Mouse (Mus musculus) forelimb bud, embryonic 11.5 days (tissue): ENCODE data around the gene Dad1.
"Not testable (repeated sequence)": the region's sequence is repeated elsewhere in the genome, so short reads cannot be mapped to it uniquely, and the experiment has no call there.

Experiments
- DNase-seq: peaks from one replicate; pipeline ENCODE4 v3.0.0-alpha.2; 2012; ENCODE audit warnings: low read depth, low spot score

The Dad1 gene

DNA sequence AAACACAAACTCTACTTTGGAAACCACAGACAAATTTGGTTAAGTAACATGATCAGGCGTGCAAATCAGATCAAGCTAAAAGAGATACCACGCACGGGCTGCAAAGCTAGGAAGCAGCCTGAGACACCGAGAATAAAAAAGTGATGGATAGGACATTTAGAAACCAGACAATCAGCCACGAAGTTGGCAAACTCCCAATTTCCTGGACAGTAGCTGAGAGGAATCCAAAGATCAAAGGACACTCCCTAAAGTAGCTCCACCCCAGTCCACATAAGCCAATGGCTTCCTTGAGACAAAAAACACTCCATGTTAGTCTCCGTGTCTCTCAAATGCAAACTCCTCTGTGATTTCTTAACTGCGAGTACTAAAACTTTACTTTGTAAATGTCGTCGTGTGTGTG is 4.6 kb downstream of the Dad1 start:
- DNase-seq, result no peak

DNA sequence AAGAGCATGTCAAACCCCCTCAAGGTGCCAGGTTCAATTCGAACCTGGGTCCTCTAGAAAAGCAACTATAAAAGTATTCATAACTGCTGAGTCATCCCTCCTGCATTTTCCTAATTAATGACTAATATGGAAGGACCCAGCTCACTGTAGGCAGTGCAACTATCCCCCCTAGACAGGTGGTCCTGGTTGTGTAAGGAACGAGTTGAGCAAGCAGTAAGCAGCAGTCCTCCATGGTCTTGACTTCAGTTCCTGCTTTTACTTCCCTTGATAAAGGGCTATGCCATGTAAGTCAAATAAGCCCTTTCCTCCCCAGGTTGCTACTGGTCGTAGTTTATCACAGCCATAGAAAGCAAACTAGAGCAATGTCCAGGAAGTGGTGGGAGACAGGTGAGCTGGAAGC is 7.7 kb downstream of the Dad1 start:
- DNase-seq, result no peak

- no peak for DNase-seq
Observed at GRCm38 (mm10) chr14:54244183-54244582, 9.7 kb downstream of the Dad1 start.

DNA sequence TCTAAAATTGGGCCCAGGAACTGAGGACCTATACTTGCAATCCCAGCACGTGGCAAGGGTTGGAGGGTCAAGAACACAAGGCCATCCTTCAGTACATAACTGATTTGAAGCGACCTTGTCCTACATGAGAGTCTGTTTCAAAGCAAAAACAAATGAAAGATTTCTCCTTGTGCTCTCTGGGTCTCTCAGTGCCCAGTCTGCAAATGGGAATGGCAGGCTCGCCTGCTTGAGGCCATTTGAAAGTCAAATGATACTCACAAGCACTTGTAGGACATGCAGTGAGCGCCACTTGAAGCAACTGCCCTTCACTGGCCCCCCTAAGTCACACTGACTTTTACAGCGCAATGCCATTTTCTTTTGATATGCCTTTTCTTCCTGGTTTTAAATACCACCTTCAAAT is 13.4 kb downstream of the Dad1 start:
- no peak for DNase-seq

GRCm38 (mm10) chr14:54239002-54239736 is 14.7 kb downstream of the Dad1 start:
- DNase-seq, result peak; percentile 79

DNA sequence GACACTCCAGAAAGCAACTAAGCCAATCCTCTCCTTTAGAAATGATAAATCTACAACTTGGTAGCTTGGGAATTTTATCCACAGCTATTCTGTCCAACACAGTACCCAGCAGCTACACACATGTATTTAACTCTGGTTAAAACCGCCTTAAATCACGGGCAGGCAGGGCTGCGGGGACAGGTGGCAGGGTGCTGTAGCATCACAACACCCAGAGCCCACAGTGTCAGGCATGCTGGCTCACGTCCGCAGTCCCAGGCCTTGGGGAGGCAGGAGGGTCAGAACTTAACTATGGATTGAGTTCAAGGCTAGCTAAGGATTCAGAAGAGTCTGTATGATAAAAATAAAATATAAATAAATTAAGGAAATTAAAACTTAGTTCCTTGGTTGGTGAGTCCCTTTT is 17.0 kb downstream of the Dad1 start:
- DNase-seq, result no peak

GRCm38 (mm10) chr14:54235825-54236540 is 17.9 kb downstream of the Dad1 start:
- no peak for DNase-seq

DNA sequence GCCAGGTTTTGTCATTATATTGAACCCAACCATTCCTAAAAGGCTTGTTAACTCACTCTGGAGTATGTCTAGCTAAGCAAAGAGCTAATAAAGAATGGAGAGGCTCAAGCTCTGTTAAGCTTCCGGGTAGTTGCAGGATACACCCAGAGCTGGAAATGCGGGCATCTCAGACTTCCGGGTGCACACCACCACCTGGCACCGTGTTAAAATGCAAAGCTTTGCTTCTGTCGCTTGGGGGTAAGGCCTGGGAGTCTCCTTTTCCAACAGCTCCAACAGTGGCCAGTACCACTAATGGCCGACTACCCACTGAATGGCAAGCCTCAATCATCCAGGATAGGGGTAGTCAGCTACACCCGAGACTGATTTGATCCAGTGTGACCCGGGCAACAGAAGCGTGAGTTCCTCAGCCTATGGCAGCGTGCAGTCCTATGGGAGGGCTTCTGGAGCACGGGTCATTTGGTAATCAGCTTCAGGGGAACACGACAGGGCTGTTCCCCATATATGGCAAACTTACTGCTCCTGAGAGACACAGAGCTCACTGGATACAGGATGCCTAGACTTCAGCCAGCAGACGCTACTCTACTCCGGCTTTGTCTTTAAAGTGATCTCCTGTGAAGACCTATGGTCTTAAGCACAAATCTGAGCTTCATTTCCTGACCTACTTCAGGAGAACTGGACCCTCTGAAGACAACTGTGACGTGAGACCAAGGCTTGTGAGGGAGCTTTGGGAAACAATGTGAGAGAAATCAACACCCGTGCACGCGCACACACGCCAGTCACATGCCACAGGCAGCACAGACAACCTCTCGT is 19.5 kb downstream of the Dad1 start:
- no peak for DNase-seq

DNA sequence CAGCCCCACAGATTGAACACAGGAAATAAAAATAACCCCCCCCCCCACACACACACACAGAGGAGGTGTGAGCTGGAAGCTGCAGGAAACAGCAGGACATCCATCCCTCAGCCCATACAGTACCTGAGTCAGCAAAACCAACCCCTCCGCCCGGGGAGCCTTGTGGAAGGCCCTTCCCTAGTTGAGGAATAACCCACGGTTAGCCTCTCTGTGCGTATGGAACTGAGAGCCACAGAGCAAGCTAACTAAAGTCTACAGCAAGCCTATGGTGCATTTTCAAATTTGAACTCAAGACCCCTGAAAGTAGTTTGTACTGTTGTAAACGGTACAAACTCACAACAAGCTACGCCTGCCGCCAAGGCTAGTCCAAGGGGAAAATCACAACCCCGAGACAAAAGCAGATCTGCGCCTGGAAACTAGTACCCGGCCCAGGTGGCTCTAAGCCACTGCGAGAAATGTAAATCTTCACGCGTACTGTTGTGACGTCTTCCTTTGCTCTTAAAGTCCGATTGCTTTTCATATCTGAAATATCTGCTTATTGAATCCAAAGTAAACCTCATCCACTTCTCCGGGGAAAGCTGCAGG is 20.3 kb downstream of the Dad1 start:
- DNase-seq, result no peak

GRCm38 (mm10) chr14:54232811-54233558 is 20.9 kb downstream of the Dad1 start:
- DNase-seq, result no peak

DNA sequence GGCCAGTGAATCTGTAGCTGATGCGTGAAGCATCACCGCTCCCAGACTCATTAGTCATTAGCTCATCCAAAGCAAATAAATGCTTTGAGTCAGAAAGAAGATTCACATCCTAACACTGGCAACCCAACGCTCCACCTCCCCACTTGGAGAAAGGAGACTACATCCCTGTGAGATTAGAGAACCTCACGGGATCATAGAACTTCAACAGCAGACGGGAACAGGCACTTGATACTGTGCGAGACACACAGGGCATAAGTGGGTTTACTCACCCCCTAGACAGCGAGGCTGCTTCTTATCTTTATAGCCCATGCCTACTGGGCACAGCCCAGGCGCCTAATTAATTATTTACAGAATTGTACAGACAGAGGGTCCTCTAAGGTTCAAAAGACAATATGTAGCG is 21.8 kb downstream of the Dad1 start:
- DNase-seq, result no peak

- no peak for DNase-seq
Observed at GRCm38 (mm10) chr14:54231176-54231956, 22.5 kb downstream of the Dad1 start.

GRCm38 (mm10) chr14:54230638-54231150 is 23.2 kb downstream of the Dad1 start:
- DNase-seq, result no peak

DNA sequence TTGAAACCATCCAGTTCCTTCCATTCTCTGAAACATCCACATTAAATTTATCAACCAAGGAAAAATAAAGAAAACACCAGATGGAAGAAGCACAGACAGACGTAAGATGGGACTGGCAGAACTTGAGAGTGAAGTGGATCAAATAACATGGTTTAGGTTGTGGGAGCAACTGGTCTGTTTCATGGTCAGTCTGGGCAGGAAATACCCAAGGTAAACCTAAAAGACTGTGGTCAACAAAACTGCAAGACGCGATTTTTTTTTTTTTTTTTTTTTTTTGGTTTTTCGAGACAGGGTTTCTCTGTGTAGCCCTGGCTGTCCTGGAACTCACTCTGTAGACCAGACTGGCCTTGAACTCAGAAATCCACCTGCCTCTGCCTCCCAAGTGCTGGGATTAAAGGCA is 24.1 kb downstream of the Dad1 start:
- not testable (repeated sequence) for DNase-seq

- DNase-seq, result no peak
Observed at GRCm38 (mm10) chr14:54228933-54229713, 24.8 kb downstream of the Dad1 start.

GRCm38 (mm10) chr14:54228501-54228900 is 25.4 kb downstream of the Dad1 start:
- no peak for DNase-seq

DNA sequence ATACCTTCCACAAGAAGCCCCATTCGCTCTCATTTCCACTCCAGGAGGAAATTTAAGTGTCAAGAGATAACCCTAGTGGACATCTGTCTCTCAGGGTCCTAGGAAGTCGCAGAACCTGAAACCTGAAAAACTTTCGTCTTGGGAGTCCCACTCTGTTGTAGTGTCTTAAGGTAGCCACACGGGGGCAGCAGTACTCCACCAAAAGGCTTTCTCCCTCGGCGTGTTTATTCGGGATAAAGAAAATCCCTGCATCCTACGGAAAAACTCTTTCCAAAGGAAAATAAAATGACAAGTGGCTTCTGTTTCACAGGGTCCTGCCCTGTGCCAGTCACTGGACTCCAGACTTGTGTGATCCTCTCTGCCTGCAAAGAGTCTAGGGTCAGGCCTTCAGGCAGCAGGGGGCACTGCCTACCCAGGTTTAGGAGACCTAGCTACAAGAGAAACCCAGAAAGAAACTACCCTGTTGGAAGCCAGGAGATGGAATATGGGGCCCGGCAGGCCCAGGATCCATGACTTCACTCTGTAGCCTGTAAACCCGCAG is 25.9 kb downstream of the Dad1 start:
- DNase-seq, result peak; percentile 78

DNA sequence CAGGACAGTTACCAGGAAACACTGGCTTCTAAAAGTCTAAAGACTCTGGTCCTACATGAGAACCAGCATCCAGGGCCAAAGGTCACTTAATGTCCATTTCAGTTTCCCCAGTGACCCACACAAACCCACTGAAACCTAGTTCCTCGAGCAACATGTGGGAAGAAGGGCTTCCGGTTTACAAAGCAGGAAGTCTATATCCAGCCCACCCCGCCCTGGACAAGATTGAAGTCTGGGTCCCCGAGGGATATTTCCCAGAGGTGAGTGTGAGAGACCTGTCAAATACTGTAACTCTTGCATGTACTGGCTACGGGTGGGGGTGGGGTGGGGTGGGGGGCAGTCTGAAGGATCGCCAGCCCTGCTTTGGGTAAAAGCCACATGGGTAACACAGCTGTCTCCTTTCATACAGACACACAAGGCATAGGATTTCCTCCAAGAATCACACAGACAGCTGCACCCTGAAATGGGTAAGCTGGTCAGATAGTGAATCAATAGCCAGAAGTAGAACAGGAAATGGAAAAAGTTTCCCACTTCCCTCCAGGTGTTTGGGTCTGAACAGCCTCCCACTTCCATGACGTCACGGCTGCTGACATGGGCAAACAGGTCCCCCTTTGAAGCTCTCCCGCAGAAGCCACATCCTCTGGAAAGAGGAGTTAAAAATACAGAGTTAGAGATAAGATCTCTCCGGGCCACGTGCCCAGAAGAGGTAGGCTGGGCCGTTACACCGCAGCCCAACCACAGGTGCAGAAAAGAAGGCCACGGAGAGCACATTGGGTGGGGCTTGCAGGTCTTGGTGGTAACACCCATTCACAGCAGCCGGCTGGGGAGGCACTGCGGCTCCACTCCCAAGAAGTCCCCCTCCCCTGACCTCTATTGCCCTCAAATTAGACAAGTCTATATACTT is 26.7 kb downstream of the Dad1 start:
- DNase-seq, result no peak
